Mouse (Mus musculus) olfactory bulb, adult 2 months (tissue): ENCODE measurements around the gene Krtap3-1. TPM values are rescaled to one million over a fixed set of nuclear protein-coding genes. Genes with fewer than 3 reads are reported as not detected.

Source experiments
- H3K27ac ChIP-seq: fragments of 200-500 bp; 2 replicates; pipeline ENCODE4 v1.5.1; 2012; ENCODE audit warnings: low read depth, low read length; ENCODE audit not compliant: insufficient read depth
- H3K4me1 ChIP-seq: fragments of 200-500 bp; 2 replicates; pipeline ENCODE4 v1.6.1; 2012; ENCODE audit warnings: low read length; ENCODE audit not compliant: control insufficient read depth, insufficient read depth
- H3K4me3 ChIP-seq: fragments of 200-500 bp; 2 replicates; pipeline ENCODE4 v1.5.1; 2012; ENCODE audit warnings: mild to moderate bottlenecking, low read depth, low read length, moderate library complexity; ENCODE audit not compliant: insufficient read depth
- CTCF ChIP-seq: fragments of 200-500 bp; IDR thresholded peaks from 2 replicates; pipeline ENCODE4 v1.5.1; 2012; ENCODE audit warnings: low read depth, mild to moderate bottlenecking, low read length, moderate library complexity; ENCODE audit not compliant: insufficient read depth
- POLR2A ChIP-seq: fragments of 200-500 bp; IDR thresholded peaks from 2 replicates; pipeline ENCODE4 v1.6.1; 2012; ENCODE audit warnings: mild to moderate bottlenecking, low read depth, low read length, moderate library complexity; ENCODE audit not compliant: insufficient read depth
- WGBS: fragments of 180-500 bp; shearing (Covaris S2); methylation state at CpG from one replicate; pipeline ENCODE4 v1.1.7; 2018; 5-methylcytosine and 5-hydroxymethylcytosine counted together
- polyA plus RNA-seq: library from polyadenylated mRNA; stranded (reverse); fragments of >200 nt; gene quantifications from 2 replicates; pipeline ENCODE4 v1.2.4, GENCODE M21; 2012; ENCODE audit warnings: low replicate concordance; ENCODE audit not compliant: missing spikeins, insufficient read depth, insufficient read length

Krtap3-1 gene
- polyA plus RNA-seq, 1 experiment: not detected

DNA sequence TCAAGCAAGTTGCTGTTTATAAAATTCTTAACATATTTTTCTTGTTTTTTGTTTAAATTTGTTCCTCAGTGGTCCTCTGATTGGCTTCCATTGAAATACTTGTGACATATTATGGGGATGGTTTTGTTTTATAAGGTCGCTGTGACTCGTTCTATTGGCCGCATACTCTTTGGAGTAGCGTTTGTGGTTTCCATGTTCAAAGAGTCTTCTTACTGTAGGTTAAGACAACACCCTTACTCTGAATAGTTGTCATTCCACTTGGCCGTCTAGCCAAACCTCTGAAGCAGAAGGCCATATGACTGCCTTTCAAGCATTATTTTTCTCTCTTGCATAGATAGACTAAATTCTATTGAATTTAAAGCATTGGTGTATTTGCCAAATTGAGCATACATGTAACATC is 14.6 kb upstream of the Krtap3-1 start:
- WGBS: 88% methylated on average over 5 of the region's 5 CpGs
- no peak overlapping the region for H3K4me3 ChIP-seq
- no peak overlapping the region for H3K27ac ChIP-seq
- H3K4me1 ChIP-seq: peaks cover 8% of the 10 kb centered on the region
- TF ChIP-seq CTCF: no peak
- TF ChIP-seq POLR2A: no peak

GRCm38 (mm10) chr11:99580636-99581035 is 14.2 kb upstream of the Krtap3-1 start, which contains the start of gene Krtap1-5:
TSS of gene Krtap1-5 (minus strand) at chr11:99581016.
- WGBS: 91% methylated on average over 6 of the region's 6 CpGs
- no peak within 1 kb of the TSS for H3K27ac ChIP-seq
- H3K4me1 ChIP-seq: peaks cover 8% of the 10 kb centered on the region
- H3K4me3 ChIP-seq: no peak within 1 kb of the TSS
- TF ChIP-seq CTCF (no peak), POLR2A (no peak)

DNA sequence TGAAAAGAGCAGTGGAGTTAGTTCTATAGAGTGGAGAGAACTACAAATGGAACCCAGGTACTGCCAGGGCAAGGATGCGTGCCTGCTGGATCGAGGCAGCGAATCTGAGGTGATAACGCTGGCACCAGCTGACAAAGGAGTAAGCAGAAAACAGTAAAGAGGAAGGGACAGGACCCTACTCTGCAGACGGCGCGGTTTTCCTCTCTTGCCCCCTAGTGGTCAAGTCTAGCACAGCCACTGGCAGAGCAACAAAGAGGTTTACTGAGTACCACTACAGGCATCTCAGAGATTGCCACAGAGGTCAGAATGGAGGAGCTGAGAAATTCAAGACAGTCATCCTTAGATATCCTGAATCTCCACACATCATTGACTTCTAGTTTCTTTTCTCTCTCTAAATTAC is 7.7 kb upstream of the Krtap3-1 start:
- TF ChIP-seq POLR2A: no peak
- TF ChIP-seq CTCF: peak; percentile 42; the same call in 1 of the 2 replicates
- no peak overlapping the region for H3K27ac ChIP-seq
- no peak overlapping the region for H3K4me3 ChIP-seq
- 3% methylated on average over 7 of the region's 7 CpGs for WGBS
- H3K4me1 ChIP-seq: peaks cover 4% of the 10 kb centered on the region; the same call in 1 of the 2 replicates

- Histone ChIP-seq H3K4me1 (peaks cover 4% of the 10 kb centered on the region; the same call in 1 of the 2 replicates), H3K4me3 (no peak overlapping the region), H3K27ac (no peak overlapping the region)
- TF ChIP-seq CTCF: no peak
- no peak for TF ChIP-seq POLR2A
- WGBS: 22% methylated on average over 4 of the region's 4 CpGs
These were observed 6.7 kb upstream of the Krtap3-1 start for GRCm38 (mm10) chr11:99573164-99573563.

- Histone ChIP-seq H3K27ac (no peak overlapping the region), H3K4me3 (no peak overlapping the region), H3K4me1 (no peaks in the 10 kb centered on the region)
- TF ChIP-seq CTCF: no peak
- 78% methylated on average over 6 of the region's 6 CpGs for WGBS
These were observed 3.9 kb downstream of the Krtap3-1 start for GRCm38 (mm10) chr11:99562580-99562979.

GRCm38 (mm10) chr11:99559366-99559765 is 7.1 kb downstream of the Krtap3-1 start, which contains the start of gene Gm11939:
TSS of gene Gm11939 (minus strand) at chr11:99559466.
- TF ChIP-seq POLR2A (no peak), CTCF (no peak)
- Histone ChIP-seq H3K27ac (no peak within 1 kb of the TSS), H3K4me3 (no peak within 1 kb of the TSS), H3K4me1 (no peaks in the 10 kb centered on the region)
- WGBS: 94% methylated on average over 9 of the region's 9 CpGs

DNA sequence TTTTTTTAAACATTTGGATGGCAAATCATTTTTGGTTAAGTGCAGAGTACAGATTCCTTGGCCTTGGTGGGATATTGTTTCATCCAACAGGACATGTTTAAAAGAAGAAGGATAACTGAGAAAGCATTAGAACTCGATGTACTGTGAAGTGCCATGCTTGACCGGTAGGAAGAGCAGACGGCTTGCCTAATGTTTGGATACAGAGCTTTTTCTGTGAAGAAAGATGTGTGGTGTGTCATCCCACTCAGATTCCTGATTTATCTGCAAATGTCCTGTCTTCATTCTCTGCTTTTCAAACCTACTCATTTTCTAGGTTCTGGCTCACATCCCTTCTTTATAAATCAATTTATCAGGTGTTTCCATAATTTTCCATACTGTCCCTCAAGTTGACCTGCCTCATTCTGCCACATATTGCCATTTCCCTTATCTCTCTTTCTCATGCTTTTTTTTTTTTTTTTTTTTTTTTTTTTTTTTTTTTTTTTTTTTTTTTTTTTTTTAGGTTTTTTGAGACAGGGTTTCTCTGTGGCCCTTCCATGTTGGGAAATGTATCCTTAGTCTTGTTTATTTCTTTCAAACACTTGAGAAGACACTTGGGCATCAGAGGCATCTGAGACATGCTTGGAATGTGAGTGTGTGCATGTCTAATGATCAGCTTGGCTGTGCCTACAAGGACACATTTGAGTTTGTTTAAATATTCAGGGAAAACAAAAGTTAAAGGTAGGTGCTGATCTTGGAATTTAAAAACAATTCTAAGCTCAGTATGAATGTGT is 8.3 kb downstream of the Krtap3-1 start:
- TF ChIP-seq CTCF: no peak
- TF ChIP-seq POLR2A: no peak
- WGBS: 93% methylated on average over 3 of the region's 3 CpGs
- Histone ChIP-seq H3K27ac (no peak overlapping the region), H3K4me3 (no peak overlapping the region), H3K4me1 (no peaks in the 10 kb centered on the region)

DNA sequence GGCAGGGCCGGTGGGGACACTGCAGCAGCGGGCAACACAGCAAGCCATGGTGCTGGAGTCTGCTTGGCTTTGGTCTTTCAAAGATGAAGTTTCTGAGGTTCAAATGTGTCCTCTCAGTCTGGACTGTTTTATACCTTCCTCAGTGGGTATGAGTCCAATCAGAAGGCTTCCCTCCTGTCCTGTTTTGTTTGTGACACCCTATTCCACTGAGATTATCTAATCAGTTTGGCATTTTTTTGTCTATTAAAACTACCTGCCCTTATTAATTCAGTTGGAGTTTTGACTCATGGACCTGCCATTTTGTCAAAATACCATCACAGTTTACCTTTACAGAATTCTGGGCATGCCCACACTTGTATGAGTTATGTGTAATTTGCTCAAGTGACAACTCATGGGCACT is 9.7 kb downstream of the Krtap3-1 start, which contains the start of gene Krtap3-2:
Gene Krtap3-2 (minus strand): TSS at position 101 of the 400 bp plus-strand sequence.
- Histone ChIP-seq H3K27ac (no peak within 1 kb of the TSS), H3K4me1 (no peaks in the 10 kb centered on the region), H3K4me3 (no peak within 1 kb of the TSS)
- WGBS: 80% methylated on average over 2 of the region's 2 CpGs
- TF ChIP-seq POLR2A: no peak
- no peak for TF ChIP-seq CTCF

DNA sequence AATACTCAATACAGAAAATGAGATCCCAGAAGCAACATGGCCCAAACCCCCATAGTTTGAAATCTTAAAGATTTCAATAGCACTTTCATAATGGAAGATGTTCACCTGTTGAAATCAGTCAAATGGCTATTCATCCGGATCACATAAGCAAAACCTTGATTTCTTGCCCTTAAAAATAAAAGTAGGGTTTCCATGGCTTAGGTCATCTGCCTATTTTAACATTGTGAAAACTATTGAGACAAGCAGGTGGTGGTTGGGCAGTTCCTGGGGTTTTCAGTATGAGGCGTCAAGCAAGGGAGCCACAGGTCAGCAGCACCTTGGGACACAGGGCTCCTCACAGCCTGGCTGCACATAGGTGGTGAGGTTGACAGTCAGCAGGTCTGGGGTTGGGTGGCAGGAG is 10.2 kb downstream of the Krtap3-1 start:
- TF ChIP-seq POLR2A: no peak
- Histone ChIP-seq H3K27ac (no peak overlapping the region), H3K4me3 (no peak overlapping the region), H3K4me1 (no peaks in the 10 kb centered on the region)
- 88% methylated on average over 2 of the region's 2 CpGs for WGBS

- 45% methylated on average over 4 of the region's 4 CpGs for WGBS
- no peaks in the 10 kb centered on the region for H3K4me1 ChIP-seq
- TF ChIP-seq CTCF: no peak
- TF ChIP-seq POLR2A: no peak
- H3K27ac ChIP-seq: no peak within 1 kb of the TSS
- no peak within 1 kb of the TSS for H3K4me3 ChIP-seq
These were observed 15.7 kb downstream of the Krtap3-1 start, which contains the start of gene Krtap3-3 for GRCm38 (mm10) chr11:99550765-99551164. TSS of gene Krtap3-3 (minus strand) at chr11:99550865.
